Mouse (Mus musculus) MEL (cell line): ENCODE results near the gene Apc2. TPM values are rescaled to one million over a fixed set of nuclear protein-coding genes. Genes with fewer than 3 reads are reported as not detected.

ENCODE experiments used
- DNase-seq: peaks from one replicate; pipeline ENCODE4 v3.0.0; 2011; ENCODE audit warnings: low read depth, low spot score
- H3K27ac ChIP-seq: 2 replicates; pipeline ENCODE4 v1.5.1; 2012; ENCODE audit warnings: low read depth, mild to moderate bottlenecking, control low read depth, low read length, moderate library complexity; ENCODE audit not compliant: control insufficient read depth
- H3K27me3 ChIP-seq, 2 experiments: fragments of 150-350 bp in 1 of 2; sonication (generic) in 1 of 2; 2 replicates each; pipeline ENCODE4 v1.6.1; 2012; ENCODE audit warnings: low read length in 2 of 2, mild to moderate bottlenecking in 2 of 2, improper control_type of control experiment in 1 of 2, moderate library complexity in 1 of 2; ENCODE audit not compliant: insufficient read depth in 2 of 2, control insufficient read depth in 1 of 2
- H3K36me3 ChIP-seq, 2 experiments: 2 replicates each; pipeline ENCODE4 v1.6.1; 2012 to 2014; ENCODE audit warnings: low read length in 2 of 2, improper control_type of control experiment in 1 of 2, inconsistent platforms in 1 of 2, mild to moderate bottlenecking in 1 of 2; ENCODE audit not compliant: insufficient read depth in 2 of 2, control insufficient read depth in 1 of 2
- H3K4me1 ChIP-seq, 2 experiments: fragments of 150-350 bp in 1 of 2; sonication (generic) in 1 of 2; 2 replicates each; pipeline ENCODE4 v1.6.1; 2012; ENCODE audit warnings: low read length in 2 of 2, improper control_type of control experiment in 1 of 2, mild to moderate bottlenecking in 1 of 2; ENCODE audit not compliant: insufficient read depth in 2 of 2, control insufficient read depth in 1 of 2
- H3K4me3 ChIP-seq, 2 experiments: fragments of 150-350 bp in 1 of 2; sonication (generic) in 1 of 2; 2 replicates each; pipeline ENCODE4 v1.5.1; 2012; ENCODE audit warnings: low read depth in 2 of 2, low read length in 2 of 2, mild to moderate bottlenecking in 2 of 2, moderate library complexity in 2 of 2, control low read depth in 1 of 2, improper control_type of control experiment in 1 of 2; ENCODE audit not compliant: control insufficient read depth in 1 of 2, insufficient read depth in 1 of 2
- H3K79me2 ChIP-seq: 2 replicates; pipeline ENCODE4 v1.6.1; 2012; ENCODE audit warnings: mild to moderate bottlenecking, low read length, moderate library complexity; ENCODE audit not compliant: control insufficient read depth, poor library complexity, insufficient read depth
- H3K9ac ChIP-seq: 2 replicates; pipeline ENCODE4 v1.6.1; 2012; ENCODE audit warnings: low read depth, mild to moderate bottlenecking, control low read depth, low read length, moderate library complexity; ENCODE audit not compliant: control insufficient read depth, poor library complexity, severe bottlenecking
- H3K9me3 ChIP-seq: fragments of 150-350 bp; sonication (generic); replicated peaks from 2 replicates; pipeline ENCODE4 v1.6.1; 2012; ENCODE audit warnings: mild to moderate bottlenecking, low read length, improper control_type of control experiment, moderate library complexity; ENCODE audit not compliant: insufficient read depth
- BHLHE40 ChIP-seq: IDR thresholded peaks from 2 replicates; pipeline ENCODE4 v1.6.1; 2012; ENCODE audit warnings: low read depth, mild to moderate bottlenecking, inconsistent platforms, low read length, improper control_type of control experiment, borderline replicate concordance
- CHD1 ChIP-seq: IDR thresholded peaks from 2 replicates; pipeline ENCODE4 v1.6.1; 2012; ENCODE audit warnings: low read depth, mild to moderate bottlenecking, inconsistent platforms, low read length, improper control_type of control experiment
- CHD2 ChIP-seq: IDR thresholded peaks from 2 replicates; pipeline ENCODE4 v1.6.1; 2011; ENCODE audit warnings: low read length, improper control_type of control experiment
- CTCF ChIP-seq, 3 experiments: IDR thresholded peaks in 2 of 3; conservative IDR thresholded peaks in 1 of 3; 2 replicates each; pipeline ENCODE4 v1.5.1; 2011 to 2012; ENCODE audit warnings: low read length in 3 of 3, low read depth in 2 of 3, mild to moderate bottlenecking in 2 of 3, improper control_type of control experiment in 1 of 3, inconsistent platforms in 1 of 3, mixed read lengths in 1 of 3, moderate library complexity in 1 of 3; ENCODE audit not compliant: control insufficient read depth in 1 of 3, insufficient read depth in 1 of 3, poor library complexity in 1 of 3, severe bottlenecking in 1 of 3
- E2F4 ChIP-seq: IDR thresholded peaks from 2 replicates; pipeline ENCODE4 v1.6.1; 2011; ENCODE audit warnings: low read depth, low read length, improper control_type of control experiment, borderline replicate concordance
- ETS1 ChIP-seq: IDR thresholded peaks from 2 replicates; pipeline ENCODE4 v1.6.1; 2012; ENCODE audit warnings: low read depth, mild to moderate bottlenecking, inconsistent platforms, low read length, improper control_type of control experiment, moderate library complexity
- GABPA ChIP-seq: IDR thresholded peaks from 2 replicates; pipeline ENCODE4 v1.6.1; 2012; ENCODE audit warnings: low read depth, mild to moderate bottlenecking, inconsistent platforms, low read length, improper control_type of control experiment, moderate library complexity
- GATA1 ChIP-seq: IDR thresholded peaks from 2 replicates; pipeline ENCODE4 v1.6.1; 2011; ENCODE audit warnings: low read depth, low read length, improper control_type of control experiment
- HCFC1 ChIP-seq: IDR thresholded peaks from 2 replicates; pipeline ENCODE4 v1.6.1; 2012; ENCODE audit warnings: low read depth, mild to moderate bottlenecking, inconsistent platforms, low read length, improper control_type of control experiment, moderate library complexity
- JUND ChIP-seq: IDR thresholded peaks from 2 replicates; pipeline ENCODE4 v1.6.1; 2011; ENCODE audit warnings: low read depth, mild to moderate bottlenecking, improper control_type of control experiment, low read length
- KAT2A ChIP-seq: conservative IDR thresholded peaks from 2 replicates; pipeline ENCODE4 v1.6.1; 2012; ENCODE audit warnings: low read depth, low read length, improper control_type of control experiment, inconsistent platforms
- MAFK ChIP-seq: IDR thresholded peaks from 2 replicates; pipeline ENCODE4 v1.6.1; 2011; ENCODE audit warnings: low read depth, mild to moderate bottlenecking, low read length, improper control_type of control experiment, borderline replicate concordance
- MAX ChIP-seq: IDR thresholded peaks from 2 replicates; pipeline ENCODE4 v1.6.1; 2011; ENCODE audit warnings: low read length, improper control_type of control experiment
- MAZ ChIP-seq: IDR thresholded peaks from 2 replicates; pipeline ENCODE4 v1.6.1; 2012; ENCODE audit warnings: low read depth, mild to moderate bottlenecking, inconsistent platforms, low read length, improper control_type of control experiment
- MEF2A ChIP-seq: IDR thresholded peaks from 2 replicates; pipeline ENCODE4 v1.6.1; 2014; ENCODE audit warnings: low read depth, mild to moderate bottlenecking, inconsistent platforms, low read length, improper control_type of control experiment; ENCODE audit not compliant: poor library complexity, insufficient replicate concordance, severe bottlenecking; ENCODE audit errors: extremely low read depth
- MXI1 ChIP-seq: IDR thresholded peaks from 2 replicates; pipeline ENCODE4 v1.6.1; 2011; ENCODE audit warnings: mild to moderate bottlenecking, low read depth, low read length, improper control_type of control experiment
- MYB ChIP-seq: IDR thresholded peaks from 2 replicates; pipeline ENCODE4 v1.6.1; 2011; ENCODE audit warnings: mild to moderate bottlenecking, low read depth, low read length, improper control_type of control experiment
- MYC ChIP-seq: IDR thresholded peaks from 2 replicates; pipeline ENCODE4 v1.6.1; 2011; ENCODE audit warnings: low read depth, mild to moderate bottlenecking, low read length, improper control_type of control experiment, moderate library complexity
- NELFE ChIP-seq: IDR thresholded peaks from 2 replicates; pipeline ENCODE4 v1.6.1; 2011; ENCODE audit warnings: low read depth, low read length, improper control_type of control experiment
- NRF1 ChIP-seq: IDR thresholded peaks from 2 replicates; pipeline ENCODE4 v1.6.1; 2014; ENCODE audit warnings: low read depth, mild to moderate bottlenecking, inconsistent platforms, low read length, improper control_type of control experiment, moderate library complexity; ENCODE audit not compliant: poor library complexity, insufficient read depth, severe bottlenecking
- POLR2A ChIP-seq, 2 experiments: IDR thresholded peaks; 2 replicates each; pipeline ENCODE4 v1.6.1; 2011 to 2012; ENCODE audit warnings: low read length in 2 of 2, mild to moderate bottlenecking in 2 of 2, control low read depth in 1 of 2, improper control_type of control experiment in 1 of 2, low read depth in 1 of 2, moderate library complexity in 1 of 2; ENCODE audit not compliant: control insufficient read depth in 1 of 2, insufficient read depth in 1 of 2, poor library complexity in 1 of 2
- POLR2AphosphoS2 ChIP-seq: IDR thresholded peaks from 2 replicates; pipeline ENCODE4 v1.6.1; 2011; ENCODE audit warnings: low read length, improper control_type of control experiment
- POLR2AphosphoS5 ChIP-seq: IDR thresholded peaks from 2 replicates; pipeline ENCODE4 v1.6.1; 2012; ENCODE audit warnings: low read depth, borderline replicate concordance, mild to moderate bottlenecking, inconsistent platforms, low read length, moderate library complexity, mixed read lengths
- RAD21 ChIP-seq: IDR thresholded peaks from 2 replicates; pipeline ENCODE4 v1.6.1; 2011; ENCODE audit warnings: mild to moderate bottlenecking, low read depth, low read length, improper control_type of control experiment
- RCOR1 ChIP-seq: IDR thresholded peaks from 2 replicates; pipeline ENCODE4 v1.6.1; 2012; ENCODE audit warnings: low read depth, mild to moderate bottlenecking, inconsistent platforms, low read length, improper control_type of control experiment
- SIN3A ChIP-seq: IDR thresholded peaks from 2 replicates; pipeline ENCODE4 v1.6.1; 2012; ENCODE audit warnings: low read length, improper control_type of control experiment, inconsistent platforms
- SMC3 ChIP-seq: IDR thresholded peaks from 2 replicates; pipeline ENCODE4 v1.6.1; 2011; ENCODE audit warnings: low read depth, low read length, improper control_type of control experiment
- TAL1 ChIP-seq: IDR thresholded peaks from 2 replicates; pipeline ENCODE4 v1.6.1; 2012; ENCODE audit warnings: mild to moderate bottlenecking, inconsistent platforms, low read length, moderate library complexity, mixed read lengths
- TBP ChIP-seq: IDR thresholded peaks from 2 replicates; pipeline ENCODE4 v1.8.0; 2011; ENCODE audit warnings: low read depth, low read length, improper control_type of control experiment
- TCF12 ChIP-seq: IDR thresholded peaks from 2 replicates; pipeline ENCODE4 v1.6.1; 2014; ENCODE audit warnings: low read depth, mild to moderate bottlenecking, inconsistent platforms, low read length, improper control_type of control experiment, moderate library complexity
- UBTF ChIP-seq: IDR thresholded peaks from 2 replicates; pipeline ENCODE4 v1.6.1; 2012; ENCODE audit warnings: low read depth, mild to moderate bottlenecking, inconsistent platforms, low read length, improper control_type of control experiment, moderate library complexity, borderline replicate concordance; ENCODE audit not compliant: insufficient read depth
- USF1 ChIP-seq: IDR thresholded peaks from 2 replicates; pipeline ENCODE4 v1.6.1; 2014; ENCODE audit warnings: low read depth, mild to moderate bottlenecking, inconsistent platforms, low read length, improper control_type of control experiment, moderate library complexity
- ZC3H11A ChIP-seq: IDR thresholded peaks from 2 replicates; pipeline ENCODE4 v1.6.1; 2012; ENCODE audit warnings: low read depth, mild to moderate bottlenecking, inconsistent platforms, low read length, improper control_type of control experiment
- ZKSCAN1 ChIP-seq: IDR thresholded peaks from 2 replicates; pipeline ENCODE4 v1.6.1; 2012; ENCODE audit warnings: low read depth, mild to moderate bottlenecking, inconsistent platforms, low read length, improper control_type of control experiment, moderate library complexity
- ZNF384 ChIP-seq: IDR thresholded peaks from 2 replicates; pipeline ENCODE4 v1.6.1; 2012; ENCODE audit warnings: low read depth, mild to moderate bottlenecking, inconsistent platforms, low read length, improper control_type of control experiment
- polyA plus RNA-seq, 2 experiments: library from polyadenylated mRNA; stranded (reverse) in 1 of 2; unstranded in 1 of 2; fragments of >175 nt in 1 of 2; fragments of >200 nt in 1 of 2; gene quantifications; 2 replicates each; pipeline versions ENCODE4 v1.2.1 to v1.2.4; 2012; ENCODE audit warnings: low replicate concordance in 2 of 2, low read depth in 1 of 2; ENCODE audit not compliant: insufficient read length in 2 of 2, insufficient read depth in 1 of 2, missing spikeins in 1 of 2
- total RNA-seq: library from RNA; depleted of rRNA; stranded (reverse); fragments of 300-350 nt; gene quantifications from 2 replicates; pipeline ENCODE4 v1.2.3, GENCODE M21; 2012

Apc2 gene
- total and polyA plus RNA-seq, 3 experiments, result 0.58 to 1.2 TPM; not detected in 1

- Histone ChIP-seq H3K27ac (peak within 1 kb of the TSS; percentile 88), H3K4me1 (peaks cover 0 to 22% of the 10 kb centered on the region in 2 experiments; a peak in 2 of 4 replicates)
- peak; percentile 97 for DNase-seq
- TF ChIP-seq TAL1 (no peak), HCFC1 (peak; percentile 94), ETS1 (no peak), NRF1 (peak; percentile 81), UBTF (peak; percentile 72; the same call in 1 of the 2 replicates), JUND (no peak), RCOR1 (no peak), GABPA (no peak; the same call in 1 of the 2 replicates), MXI1 (peak; percentile 51), MAZ (0 out of 2 replicates have a peak, but pooled peaks have one; percentile 40), SMC3 (peak; percentile 27; the same call in 1 of the 2 replicates), GATA1 (peak; percentile 44), MAFK (no peak), CTCF (IDR thresholded peaks at IDR 0.05 in 2 of 3, conservative IDR thresholded peaks at IDR 0.05 in 1 of 3; ENCODE audit: control insufficient read depth in 1 of 3, insufficient read depth in 1 of 3, low read depth in 2 of 3, low read length in 3 of 3, poor library complexity in 1 of 3, severe bottlenecking in 1 of 3) (peak; percentile 21 to 88 (median 85); a peak in 5 of 6 replicates), TBP (peak; percentile 97), USF1 (no peak), NELFE (peak; percentile 99), BHLHE40 (no peak), KAT2A (peak; percentile 86), POLR2AphosphoS5 (no peak), MEF2A (no peak), ZC3H11A (no peak), POLR2AphosphoS2 (peak; percentile 98), MYB (peak; percentile 86), CHD1 (0 out of 2 replicates have a peak, but pooled peaks have one; percentile 48), E2F4 (no peak), SIN3A (peak; percentile 80), TCF12 (peak; percentile 93), RAD21 (no peak), MAX (peak; percentile 84), ZNF384 (no peak), POLR2A (IDR thresholded peaks at IDR 0.05; ENCODE audit: control insufficient read depth in 1 of 2, insufficient read depth in 1 of 2, low read depth in 1 of 2, low read length in 2 of 2, poor library complexity in 1 of 2) (peak; percentile 94 to 98), CHD2 (peak; percentile 92), ZKSCAN1 (no peak), MYC (peak; percentile 85)
These were observed 3.3 kb upstream of the Apc2 start, which contains the start of gene Rps15 for GRCm38 (mm10) chr10:80292251-80293146. TSS of gene Rps15 (plus strand) at chr10:80292453.

More at GRCm38 (mm10) chr10:80292251-80293146, 3.3 kb upstream of the Apc2 start, which contains the start of gene Rps15:
- Histone ChIP-seq H3K27me3 (no peaks in the 10 kb centered on the region), H3K4me3 (peak within 1 kb of the TSS; percentile 75 to 95), H3K9ac (peak within 1 kb of the TSS; percentile 98), H3K9me3 (no peaks in the 10 kb centered on the region), H3K79me2 (peaks cover 19% of the 10 kb centered on the region), H3K36me3 (peaks cover 8 to 9% of the 10 kb centered on the region in 2 experiments; a peak in 3 of 4 replicates)
